Mouse (Mus musculus): ENCODE results near the gene Galnt2.

DNA sequence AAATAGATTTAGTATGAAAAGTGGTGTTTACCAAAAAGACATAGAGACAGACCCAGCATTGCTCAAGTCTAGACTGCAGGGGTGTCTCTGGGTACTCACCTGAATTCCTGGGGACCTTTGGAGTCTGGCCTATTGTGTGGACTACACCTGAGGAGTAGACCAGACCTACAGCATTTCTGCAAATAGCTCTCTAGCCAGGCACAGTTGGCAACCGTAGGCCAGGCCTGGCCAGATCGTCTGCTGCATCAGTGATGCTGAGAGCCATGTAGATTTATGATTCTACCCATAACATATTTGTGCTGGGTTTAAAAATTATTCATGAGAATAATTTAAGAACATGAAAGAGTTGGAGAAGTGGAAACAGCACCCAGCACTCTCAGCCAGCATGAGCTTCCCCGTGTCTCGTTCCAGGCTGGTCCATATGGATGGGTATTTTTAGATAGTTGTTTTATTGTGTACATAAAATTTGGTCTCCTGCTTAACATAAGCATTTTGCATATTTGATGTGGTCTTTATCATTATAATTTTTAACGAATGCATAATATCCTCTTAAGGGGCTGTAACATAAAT lies 58.4 kb downstream of the Galnt2 start:
- TF ChIP-seq CTCF (IDR thresholded peaks at IDR 0.05; ENCODE audit: control insufficient read depth, insufficient read depth, insufficient read length): no peak
- TF ChIP-seq MAX (IDR thresholded peaks at IDR 0.05): no peak
- no peak for TF ChIP-seq FOSL1 (IDR thresholded peaks at IDR 0.05; ENCODE audit: insufficient read depth, low read length, poor library complexity, severe bottlenecking)
- no peak for TF ChIP-seq MYOD1 (IDR thresholded peaks at IDR 0.05; ENCODE audit: control insufficient read depth, insufficient read length, low read depth)
- no peak for TF ChIP-seq CEBPB (IDR thresholded peaks at IDR 0.05; ENCODE audit: low read depth)
- TF ChIP-seq USF1 (IDR thresholded peaks at IDR 0.05; ENCODE audit: low read depth): no peak

Measured in C2C12 (cell line).